8 mouse cellular contexts compared by ENCODE assay signal in genomic region chr14:57424212-57424561, GRCm38 (mm10). TPM values are rescaled to one million over a fixed set of nuclear protein-coding genes. Genes with fewer than 3 reads are reported as not detected.
DNase-seq lines count a peak whose midpoint lies in the region; ATAC-seq and TF ChIP-seq lines count a peak whose summit lies in the region.

No protein-coding gene starts in this region.

- TF ChIP-seq POLR2A in cerebellum, adult 2 months (IDR thresholded peaks at IDR 0.05; ENCODE audit: borderline replicate concordance, insufficient read depth, low read length) = no peak
- TF ChIP-seq POLR2A in thymus, adult 2 months (IDR thresholded peaks at IDR 0.05; ENCODE audit: control insufficient read depth, extremely low read depth, insufficient read depth, low read length, poor library complexity) = no peak; the same call in 1 of the 2 replicates

- H3K4me3 ChIP-seq in cerebellum, adult 2 months (replicated peaks; ENCODE audit: insufficient read depth, low read depth, low read length) = peak overlapping the region; percentile 98
- peak overlapping the region; percentile 67 for H3K4me3 ChIP-seq in thymus, adult 2 months (ENCODE audit: control insufficient read depth, insufficient read depth, low read length)
- peak overlapping the region; percentile 87 for H3K4me3 ChIP-seq in liver, embryonic 13.5 days (replicated peaks)

- H3K4me2 ChIP-seq in liver, embryonic 13.5 days = peak overlapping the region; percentile 89

- no peaks in the 10 kb centered on the region for H3K36me3 ChIP-seq in thymus, adult 2 months (ENCODE audit: control insufficient read depth, insufficient read depth, low read length)
- no peaks in the 10 kb centered on the region for H3K36me3 ChIP-seq in liver, embryonic 13.5 days

- ATAC-seq in liver, embryonic 13.5 days (ENCODE audit: low read depth) = peak; percentile 72; the same call in 1 of the 2 replicates

- DNase-seq in cerebellum, adult 2 months = no peak
- no peak for DNase-seq in cerebellum, postnatal 10 days
- no peak for DNase-seq in thymus, adult 2 months
- no peak for DNase-seq in thymus, postnatal 25 days
- DNase-seq in liver, embryonic 13.5 days = no peak
- no peak for DNase-seq in T-cell, adult 2 months (ENCODE audit: low spot score)
- no peak for DNase-seq in spleen, postnatal 4 days (ENCODE audit: low spot score in 2 of 2)
- DNase-seq in frontal cortex, postnatal 36 days (ENCODE audit: low spot score in 2 of 2) = no peak

- H3K9me3 ChIP-seq in liver, embryonic 13.5 days (replicated peaks) = no peaks in the 10 kb centered on the region

- peak overlapping the region; percentile 48; the same call in 1 of the 2 replicates for H3K27ac ChIP-seq in cerebellum, adult 2 months (ENCODE audit: insufficient read depth, low read length)
- no peak overlapping the region for H3K27ac ChIP-seq in thymus, adult 2 months (ENCODE audit: control insufficient read depth, insufficient read depth, low read length)
- H3K27ac ChIP-seq in liver, embryonic 13.5 days = no peak overlapping the region

- TF ChIP-seq CTCF in cerebellum, adult 2 months (IDR thresholded peaks at IDR 0.05; ENCODE audit: borderline replicate concordance, insufficient read depth, low read depth, low read length) = no peak
- TF ChIP-seq CTCF in thymus, adult 2 months (IDR thresholded peaks at IDR 0.05; ENCODE audit: borderline replicate concordance, control insufficient read depth, extremely low read depth, insufficient read depth, low read length, poor library complexity) = no peak

- 1% methylated on average over 24 of the region's 24 CpGs for WGBS in cerebellum, adult 2 months
- 1% methylated on average over 24 of the region's 24 CpGs for WGBS in thymus, adult 2 months
- WGBS in liver, embryonic 13.5 days (ENCODE audit: insufficient replicate concordance) = under 1% methylated on average over 19 of the region's 24 CpGs

- H3K27me3 ChIP-seq in cerebellum, adult 2 months (ENCODE audit: control insufficient read depth, insufficient read depth, low read length) = no peaks in the 10 kb centered on the region
- no peaks in the 10 kb centered on the region for H3K27me3 ChIP-seq in thymus, adult 2 months (ENCODE audit: control insufficient read depth, insufficient read depth, low read length)
- H3K27me3 ChIP-seq in liver, embryonic 13.5 days = peaks cover 4% of the 10 kb centered on the region; the same call in 1 of the 2 replicates

- H3K9ac ChIP-seq in liver, embryonic 13.5 days = peak overlapping the region; percentile 81

- no peaks in the 10 kb centered on the region for H3K4me1 ChIP-seq in cerebellum, adult 2 months (ENCODE audit: control insufficient read depth, insufficient read depth, low read length)
- no peaks in the 10 kb centered on the region for H3K4me1 ChIP-seq in thymus, adult 2 months (replicated peaks; ENCODE audit: control insufficient read depth, insufficient read depth, low read length)
- H3K4me1 ChIP-seq in liver, embryonic 13.5 days (replicated peaks) = peaks cover 14% of the 10 kb centered on the region

RNA-seq across cellular contexts. Expression of gene Ift88, which starts 0.3 kb away (rescaled TPM):
- polyA plus RNA-seq in cerebellum, adult 2 months (2012; rRNA removed) = 15.2 and 15.4 TPM in 2 replicates
- 4.1 and 4.3 TPM in 2 replicates for polyA plus RNA-seq in thymus, adult 2 months (2012; rRNA removed)
- polyA plus RNA-seq in liver, embryonic 13.5 days (2015; fragmentation: Nextera tagmentation; extraction: Ambion mirVana) = 1.6 and 1.7 TPM in 2 replicates

RNA-seq across cellular contexts. Expression of gene Cryl1, which starts 25.9 kb away (rescaled TPM):
- 21.0 and 26.0 TPM in 2 replicates for polyA plus RNA-seq in cerebellum, adult 2 months (2012; rRNA removed)
- 33.3 and 40.1 TPM in 2 replicates for polyA plus RNA-seq in thymus, adult 2 months (2012; rRNA removed)
- 7.0 TPM in 2 replicates for polyA plus RNA-seq in liver, embryonic 13.5 days (2015; fragmentation: Nextera tagmentation; extraction: Ambion mirVana)
